Mouse (Mus musculus) ES-E14 (cell line): ENCODE measurements around the gene Ugt1a10.
"Not testable (repeated sequence)": the region's sequence is repeated elsewhere in the genome, so short reads cannot be mapped to it uniquely, and the experiment has no call there.

Experiments
- CHD2 ChIP-seq: IDR thresholded peaks from 2 replicates; pipeline ENCODE4 v1.6.1; 2014; ENCODE audit warnings: mild to moderate bottlenecking, low read depth, low read length, inconsistent platforms
- HCFC1 ChIP-seq: IDR thresholded peaks from 2 replicates; pipeline ENCODE4 v1.6.1; 2012; ENCODE audit warnings: low read length, inconsistent platforms, borderline replicate concordance; ENCODE audit not compliant: insufficient read depth
- MAFK ChIP-seq: IDR thresholded peaks from 2 replicates; pipeline ENCODE4 v1.6.1; 2014; ENCODE audit warnings: mild to moderate bottlenecking, low read depth, low read length, inconsistent platforms; ENCODE audit not compliant: insufficient read depth
- ZC3H11A ChIP-seq: IDR thresholded peaks from 2 replicates; pipeline ENCODE4 v1.6.1; 2012; ENCODE audit warnings: low read depth, mild to moderate bottlenecking, inconsistent platforms, low read length, borderline replicate concordance
- ZNF384 ChIP-seq: IDR thresholded peaks from 2 replicates; pipeline ENCODE4 v1.6.1; 2012; ENCODE audit warnings: low read depth, low read length, inconsistent platforms

- not testable (repeated sequence) for TF ChIP-seq HCFC1, ZC3H11A, ZNF384, CHD2, MAFK
Observed at GRCm38 (mm10) chr1:88109604-88110003, 54.4 kb downstream of the Ugt1a10 start.
